21 mouse cellular contexts compared by ENCODE assay signal in genomic region chr9:50561918-50562360, GRCm38 (mm10). TPM values are rescaled to one million over a fixed set of nuclear protein-coding genes. Genes with fewer than 3 reads are reported as not detected.
"Had no signal": no experiment of that assay in that cellular context is flagged by ENCODE, and none has a peak within 500 bp of the region (broad histone marks: within the 10 kb centered on the region; RNA-seq: fewer than 3 reads in every experiment).

No protein-coding gene starts in this region.

- H3K4me1 ChIP-seq: neural tube, embryonic 12.5 days; neural tube, embryonic 13.5 days; neural tube, embryonic 15.5 days; stomach, embryonic 15.5 days had no signal

- H3K4me2 ChIP-seq: neural tube, embryonic 12.5 days; neural tube, embryonic 13.5 days; neural tube, embryonic 15.5 days; stomach, embryonic 15.5 days had no signal

- H3K27me3 ChIP-seq: neural tube, embryonic 12.5 days; neural tube, embryonic 13.5 days; neural tube, embryonic 15.5 days; stomach, embryonic 15.5 days had no signal

- DNase-seq: retina, postnatal 1 day; right cerebral cortex, adult 18-20 months; right cerebral cortex, postnatal 14 days; right cerebral cortex, postnatal 25 days; spleen, adult 18-20 months; thymus, adult 18-20 months; thymus, adult 2 months; thymus, postnatal 14 days; thymus, postnatal 25 days; thymus, postnatal 36 days had no signal

- H3K36me3 ChIP-seq: neural tube, embryonic 12.5 days; neural tube, embryonic 13.5 days; neural tube, embryonic 15.5 days; stomach, embryonic 15.5 days had no signal

- H3K9me3 ChIP-seq: neural tube, embryonic 12.5 days; neural tube, embryonic 15.5 days; stomach, embryonic 15.5 days had no signal

- H3K27ac ChIP-seq: neural tube, embryonic 12.5 days; neural tube, embryonic 13.5 days; neural tube, embryonic 15.5 days; stomach, embryonic 15.5 days; stomach, postnatal 0 days had no signal

- H3K9ac ChIP-seq: neural tube, embryonic 12.5 days; neural tube, embryonic 13.5 days; neural tube, embryonic 15.5 days; stomach, embryonic 15.5 days had no signal

- H3K4me3 ChIP-seq: neural tube, embryonic 12.5 days; neural tube, embryonic 13.5 days; neural tube, embryonic 15.5 days; stomach, embryonic 15.5 days had no signal

RNA-seq across cellular contexts. Expression of gene Tex12, which starts 0.8 kb away (rescaled TPM):
- total RNA-seq: neutrophil, adult 5-6 weeks had no signal
- polyA plus RNA-seq: neural tube, embryonic 13.5 days; small intestine, adult 2 months; spleen, adult 2 months; stomach, embryonic 14.5 days; stomach, embryonic 15.5 days; stomach, postnatal 0 days; thymus, adult 2 months; thymus, postnatal 0 days; urinary bladder, adult 2 months had no signal
